Mouse (Mus musculus) CH12.LX (cell line): Measurements from ENCODE around the gene Vps37b. TPM values are rescaled to one million over a fixed set of nuclear protein-coding genes. Genes with fewer than 3 reads are reported as not detected.

Source experiments
- DNase-seq: peaks from one replicate; pipeline ENCODE4 v3.0.0-alpha.2; 2013; ENCODE audit errors: extremely low read depth
- H3K27ac ChIP-seq: 2 replicates; pipeline ENCODE4 v1.5.1; 2012; ENCODE audit warnings: low read depth, mild to moderate bottlenecking, control low read depth, moderate library complexity; ENCODE audit not compliant: insufficient read depth
- H3K27me3 ChIP-seq: replicated peaks from 2 replicates; pipeline ENCODE3; 2012; ENCODE audit warnings: inconsistent platforms
- H3K36me3 ChIP-seq, 2 experiments: replicated peaks in 1 of 2; 2 replicates each; pipeline versions ENCODE3 to v1.6.1; 2012; ENCODE audit warnings: inconsistent platforms in 1 of 2, low read length in 1 of 2, mild to moderate bottlenecking in 1 of 2, mixed read lengths in 1 of 2, moderate library complexity in 1 of 2; ENCODE audit not compliant: control insufficient read depth in 1 of 2, insufficient read depth in 1 of 2
- H3K4me1 ChIP-seq, 2 experiments: 2 replicates each; pipeline ENCODE4 v1.6.1; 2012; ENCODE audit warnings: inconsistent platforms in 1 of 2, moderate library complexity in 1 of 2; ENCODE audit not compliant: insufficient read depth in 2 of 2, control insufficient read depth in 1 of 2
- H3K4me2 ChIP-seq: 2 replicates; pipeline ENCODE4 v1.6.1; 2012; ENCODE audit warnings: low read depth, mild to moderate bottlenecking, control low read depth; ENCODE audit not compliant: poor library complexity, insufficient read depth, severe bottlenecking
- H3K4me3 ChIP-seq, 3 experiments: fragments of 150-350 bp in 1 of 3; sonication (generic) in 1 of 3; replicated peaks in 1 of 3; 2 replicates each; pipeline versions ENCODE3 to v1.5.1; 2011 to 2012; ENCODE audit warnings: low read depth in 2 of 3, low read length in 2 of 3, mild to moderate bottlenecking in 2 of 3, moderate library complexity in 2 of 3, control low read depth in 1 of 3, improper control_type of control experiment in 1 of 3, inconsistent platforms in 1 of 3, mixed read lengths in 1 of 3; ENCODE audit not compliant: poor library complexity in 1 of 3
- H3K79me2 ChIP-seq: replicated peaks from 2 replicates; pipeline ENCODE4 v1.6.1; 2012; ENCODE audit warnings: mild to moderate bottlenecking, moderate library complexity; ENCODE audit not compliant: control insufficient read depth, poor library complexity, insufficient read depth, severe bottlenecking; ENCODE audit errors: extremely low read depth
- H3K9ac ChIP-seq: 2 replicates; pipeline ENCODE4 v1.6.1; 2012; ENCODE audit warnings: low read depth, mild to moderate bottlenecking, control low read depth, moderate library complexity; ENCODE audit not compliant: insufficient read depth
- H3K9me3 ChIP-seq: replicated peaks from 2 replicates; pipeline ENCODE3; 2012; ENCODE audit warnings: low read length, inconsistent platforms, mixed read lengths
- BHLHE40 ChIP-seq: IDR thresholded peaks from 2 replicates; pipeline ENCODE4 v1.6.1; 2011; ENCODE audit warnings: mild to moderate bottlenecking, low read depth, low read length, improper control_type of control experiment
- CHD2 ChIP-seq: IDR thresholded peaks from 2 replicates; pipeline ENCODE4 v1.6.1; 2011; ENCODE audit warnings: low read length, improper control_type of control experiment
- CTCF ChIP-seq, 2 experiments: IDR thresholded peaks in 1 of 2; conservative IDR thresholded peaks in 1 of 2; 2 replicates each; pipeline ENCODE4 v1.5.1; 2011 to 2012; ENCODE audit warnings: low read depth in 2 of 2, low read length in 2 of 2, improper control_type of control experiment in 1 of 2, inconsistent platforms in 1 of 2, mild to moderate bottlenecking in 1 of 2, moderate library complexity in 1 of 2
- ELF1 ChIP-seq: IDR thresholded peaks from 2 replicates; pipeline ENCODE4 v1.6.1; 2014; ENCODE audit warnings: low read depth, mild to moderate bottlenecking, inconsistent platforms, low read length, improper control_type of control experiment
- EP300 ChIP-seq: IDR thresholded peaks from 2 replicates; pipeline ENCODE4 v1.6.1; 2011; ENCODE audit warnings: low read length, improper control_type of control experiment
- GABPA ChIP-seq: IDR thresholded peaks from 2 replicates; pipeline ENCODE4 v1.6.1; 2012; ENCODE audit warnings: low read depth, low read length, improper control_type of control experiment, inconsistent platforms; ENCODE audit not compliant: insufficient replicate concordance
- HCFC1 ChIP-seq: IDR thresholded peaks from 2 replicates; pipeline ENCODE4 v1.6.1; 2012; ENCODE audit warnings: low read depth, mild to moderate bottlenecking, inconsistent platforms, low read length, improper control_type of control experiment
- IRF4 ChIP-seq: IDR thresholded peaks from 2 replicates; pipeline ENCODE4 v1.6.1; 2014; ENCODE audit warnings: low read depth, mild to moderate bottlenecking, inconsistent platforms, low read length, improper control_type of control experiment
- JUN ChIP-seq: IDR thresholded peaks from 2 replicates; pipeline ENCODE4 v1.6.1; 2011; ENCODE audit warnings: low read depth, mild to moderate bottlenecking, low read length, improper control_type of control experiment, moderate library complexity; ENCODE audit not compliant: insufficient read depth
- JUND ChIP-seq: conservative IDR thresholded peaks from 2 replicates; pipeline ENCODE4 v1.6.1; 2011; ENCODE audit warnings: low read depth, low read length, improper control_type of control experiment
- MAX ChIP-seq: IDR thresholded peaks from 2 replicates; pipeline ENCODE4 v1.6.1; 2011; ENCODE audit warnings: low read length, improper control_type of control experiment
- MAZ ChIP-seq: IDR thresholded peaks from 2 replicates; pipeline ENCODE4 v1.6.1; 2012; ENCODE audit warnings: low read depth, mild to moderate bottlenecking, inconsistent platforms, low read length, improper control_type of control experiment, moderate library complexity
- MEF2A ChIP-seq: IDR thresholded peaks from 2 replicates; pipeline ENCODE4 v1.6.1; 2014; ENCODE audit warnings: low read depth, mild to moderate bottlenecking, inconsistent platforms, low read length, improper control_type of control experiment, borderline replicate concordance
- MXI1 ChIP-seq: IDR thresholded peaks from 2 replicates; pipeline ENCODE4 v1.6.1; 2011; ENCODE audit warnings: mild to moderate bottlenecking, low read depth, low read length, improper control_type of control experiment
- MYC ChIP-seq: IDR thresholded peaks from 2 replicates; pipeline ENCODE4 v1.6.1; 2011; ENCODE audit warnings: low read depth, mild to moderate bottlenecking, improper control_type of control experiment, low read length
- NELFE ChIP-seq: IDR thresholded peaks from 2 replicates; pipeline ENCODE4 v1.6.1; 2011; ENCODE audit warnings: low read depth, low read length, improper control_type of control experiment
- NRF1 ChIP-seq: IDR thresholded peaks from 2 replicates; pipeline ENCODE4 v1.6.1; 2014; ENCODE audit warnings: low read depth, mild to moderate bottlenecking, inconsistent platforms, low read length, improper control_type of control experiment, moderate library complexity
- PAX5 ChIP-seq: IDR thresholded peaks from 2 replicates; pipeline ENCODE4 v1.6.1; 2012; ENCODE audit warnings: low read length, inconsistent platforms, mixed read lengths
- POLR2A ChIP-seq: IDR thresholded peaks from 2 replicates; pipeline ENCODE4 v1.6.1; 2011; ENCODE audit warnings: low read depth, mild to moderate bottlenecking, improper control_type of control experiment, low read length
- RAD21 ChIP-seq: IDR thresholded peaks from 2 replicates; pipeline ENCODE4 v1.6.1; 2011; ENCODE audit warnings: low read depth, mild to moderate bottlenecking, low read length, improper control_type of control experiment, moderate library complexity
- RCOR1 ChIP-seq: conservative IDR thresholded peaks from 2 replicates; pipeline ENCODE4 v1.6.1; 2012; ENCODE audit warnings: low read depth, mild to moderate bottlenecking, inconsistent platforms, low read length, improper control_type of control experiment
- SIN3A ChIP-seq: IDR thresholded peaks from 2 replicates; pipeline ENCODE4 v1.6.1; 2012; ENCODE audit warnings: low read length, improper control_type of control experiment, inconsistent platforms
- SMC3 ChIP-seq: IDR thresholded peaks from 2 replicates; pipeline ENCODE4 v1.6.1; 2011; ENCODE audit warnings: low read depth, low read length, improper control_type of control experiment
- TBP ChIP-seq: conservative IDR thresholded peaks from 2 replicates; pipeline ENCODE4 v1.6.1; 2011; ENCODE audit warnings: low read depth, low read length, improper control_type of control experiment
- TCF12 ChIP-seq: IDR thresholded peaks from 2 replicates; pipeline ENCODE4 v1.6.1; 2014; ENCODE audit warnings: low read depth, mild to moderate bottlenecking, inconsistent platforms, low read length, improper control_type of control experiment
- USF2 ChIP-seq: conservative IDR thresholded peaks from 2 replicates; pipeline ENCODE4 v1.6.1; 2011; ENCODE audit warnings: low read depth, low read length, improper control_type of control experiment
- ZKSCAN1 ChIP-seq: IDR thresholded peaks from 2 replicates; pipeline ENCODE4 v1.6.1; 2012; ENCODE audit warnings: low read depth, inconsistent platforms, low read length, improper control_type of control experiment, borderline replicate concordance
- ZNF384 ChIP-seq: IDR thresholded peaks from 2 replicates; pipeline ENCODE4 v1.6.1; 2012; ENCODE audit warnings: low read depth, low read length, improper control_type of control experiment, inconsistent platforms
- dilution Hi-C: fragments of 300-500 bp; cut with MboI; formaldehyde crosslinking; loops from 2 replicates; pipeline ENCODE4 v1.14.3; 2020; ENCODE audit warnings: low sequenced_read_pairs; ENCODE audit not compliant: extremely low pct_unique_long_range_greater_than_20kb, extremely low pct_ligation_motif_present
- in situ Hi-C: fragments of 300-500 bp; cut with MboI; formaldehyde crosslinking; loops from 3 replicates; pipeline ENCODE4 v1.14.3; 2019; ENCODE audit warnings: low sequenced_read_pairs, low pct_ligation_motif_present, low pct_unique_long_range_greater_than_20kb, mixed read lengths
- polyA plus RNA-seq: library from polyadenylated mRNA; unstranded; fragments of >175 nt; gene quantifications from 2 replicates; pipeline ENCODE4 v1.2.1, GENCODE M21; 2012; ENCODE audit warnings: low read depth; ENCODE audit not compliant: insufficient read length
- total RNA-seq, 2 experiments: library from RNA; depleted of rRNA; stranded (reverse); fragments of 300-350 nt in 1 of 2; fragments of >200 nt in 1 of 2; gene quantifications; 2 replicates each; pipeline ENCODE4 v1.2.3; 2012 to 2014

The Vps37b gene
- total and polyA plus RNA-seq, 3 experiments = 8.7 to 23.5 (median 10.2) TPM

- no peak overlapping the region for H3K4me2 ChIP-seq
- H3K36me3 ChIP-seq = no peaks in the 10 kb centered on the region
- no peak for DNase-seq
- no peaks in the 10 kb centered on the region for H3K9me3 ChIP-seq
- peaks cover 4 to 9% of the 10 kb centered on the region in 2 experiments for H3K4me1 ChIP-seq
- H3K4me3 ChIP-seq = no peak overlapping the region
- dilution Hi-C loops = no loop called here
- in situ Hi-C loops = no loop called here
- no peak overlapping the region for H3K27ac ChIP-seq
- TF ChIP-seq JUN (no peak), MAZ (no peak), ZNF384 (no peak), NRF1 (no peak), RAD21 (no peak), HCFC1 (no peak), BHLHE40 (no peak), ELF1 (no peak), GABPA (no peak), MXI1 (no peak), JUND (no peak), IRF4 (no peak), MYC (no peak), MEF2A (no peak), TBP (no peak)
- H3K27me3 ChIP-seq = no peaks in the 10 kb centered on the region
- H3K79me2 ChIP-seq = no peaks in the 10 kb centered on the region
- H3K9ac ChIP-seq = no peak overlapping the region
Measured at GRCm38 (mm10) chr5:123969216-123969615, 62.9 kb downstream of the Vps37b start.

- H3K4me3 ChIP-seq = no peak overlapping the region
- H3K27ac ChIP-seq = no peak overlapping the region
- no peak for TF ChIP-seq TCF12
- no peak for TF ChIP-seq USF2
- TF ChIP-seq SIN3A = no peak
- no peak for TF ChIP-seq RCOR1
- no peak for TF ChIP-seq POLR2A
- no peak for TF ChIP-seq NRF1
- TF ChIP-seq CTCF (conservative IDR thresholded peaks at IDR 0.05 in 1 of 2, IDR thresholded peaks at IDR 0.05 in 1 of 2; ENCODE audit: low read depth in 2 of 2, low read length in 2 of 2) = no peak
- TF ChIP-seq SMC3 = no peak
- TF ChIP-seq ZKSCAN1 = no peak
- TF ChIP-seq NELFE = no peak
- no peak for TF ChIP-seq CHD2
- no peak for TF ChIP-seq EP300
- no peak for TF ChIP-seq PAX5
- no peak for TF ChIP-seq JUN
- TF ChIP-seq TBP = no peak
- no peak for TF ChIP-seq MAX
- TF ChIP-seq, all 38 proteins: peak for 0
- dilution Hi-C loops (no loop called here), in situ Hi-C loops (no loop called here)
- Histone ChIP-seq H3K27me3 (no peaks in the 10 kb centered on the region), H3K36me3 (no peaks in the 10 kb centered on the region), H3K79me2 (no peaks in the 10 kb centered on the region), H3K4me1 (peaks cover 4 to 9% of the 10 kb centered on the region in 2 experiments), H3K4me2 (no peak overlapping the region), H3K9ac (no peak overlapping the region), H3K9me3 (no peaks in the 10 kb centered on the region)
- no peak for DNase-seq
Measured at GRCm38 (mm10) chr5:123968468-123968867, 63.6 kb downstream of the Vps37b start.
